Mouse (Mus musculus): ENCODE data around the gene 9430038I01Rik. TPM values are rescaled to one million over a fixed set of nuclear protein-coding genes. Genes with fewer than 3 reads are reported as not detected.

The 9430038I01Rik gene
- total and polyA plus RNA-seq, 3 experiments = 7.4 to 14.6 (median 11.6) TPM

DNA sequence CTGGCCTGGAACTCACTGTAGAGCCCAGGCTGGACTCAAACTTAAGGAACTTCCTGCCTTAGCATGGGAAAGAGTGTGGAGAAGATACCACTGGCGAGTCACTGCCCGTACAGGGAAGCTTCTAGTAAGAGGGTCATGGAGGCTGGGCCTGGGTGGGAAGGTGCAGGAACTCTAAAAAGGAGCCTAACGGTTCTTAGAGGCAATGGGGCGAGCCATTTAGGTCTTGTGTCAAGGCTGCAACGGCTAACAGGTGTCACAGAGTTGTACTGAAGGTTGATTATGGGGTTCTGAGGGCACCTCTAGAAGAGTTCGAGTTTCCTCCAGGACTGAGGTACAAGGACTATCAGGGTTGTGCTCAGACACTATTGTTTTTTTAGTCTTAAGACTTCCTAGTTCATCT lies 26.3 kb upstream of the 9430038I01Rik start:
- H3K36me3 ChIP-seq (replicated peaks in 1 of 2; ENCODE audit: control insufficient read depth in 1 of 2, insufficient read depth in 1 of 2, low read length in 1 of 2) = peaks cover 3 to 15% of the 10 kb centered on the region in 2 experiments
- peaks cover 36% of the 10 kb centered on the region for H3K79me2 ChIP-seq (replicated peaks; ENCODE audit: control insufficient read depth, extremely low read depth, insufficient read depth, poor library complexity, severe bottlenecking)

DNA sequence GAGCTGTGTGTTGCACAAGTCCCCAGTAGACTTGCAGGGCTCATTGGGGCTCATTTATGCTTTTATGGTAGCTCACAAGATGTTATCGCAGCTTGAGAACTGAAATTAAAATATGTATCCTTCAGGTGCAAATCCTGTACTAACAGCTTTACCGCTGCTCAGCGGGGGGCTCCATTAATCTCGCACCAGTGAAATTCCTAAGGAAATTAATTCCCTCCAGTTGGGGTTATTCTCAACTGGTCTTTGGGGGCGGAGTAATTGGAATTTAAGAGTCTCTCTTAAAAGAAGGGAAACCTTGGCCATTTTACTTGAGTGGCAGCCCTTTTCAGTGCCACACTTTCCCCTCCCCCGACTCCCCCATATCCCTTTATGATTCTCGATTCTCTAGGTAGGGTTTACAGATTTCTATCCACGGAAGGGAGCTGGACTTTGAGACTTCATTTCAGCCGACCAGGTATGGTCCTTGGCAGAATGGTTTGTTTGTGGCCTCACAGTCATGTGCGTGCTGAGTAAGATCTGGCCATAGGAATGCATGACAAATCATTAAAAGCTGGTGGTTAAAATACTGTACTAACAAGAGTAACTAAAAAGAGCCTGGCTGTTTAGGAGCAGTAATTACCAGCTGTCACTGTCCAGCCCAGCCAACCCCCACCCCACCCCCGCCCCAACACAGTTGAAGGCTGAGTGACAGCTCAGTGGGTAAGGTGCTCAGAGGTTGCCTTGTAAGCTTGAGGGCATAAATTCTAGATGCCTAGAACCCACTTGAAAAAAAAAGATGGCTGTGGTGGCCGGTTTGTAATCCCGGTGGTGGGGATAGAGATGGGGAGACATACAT lies 21.4 kb upstream of the 9430038I01Rik start:
- Histone ChIP-seq H3K4me2 (ENCODE audit: insufficient read depth, low read depth, poor library complexity, severe bottlenecking) (no peak overlapping the region), H3K79me2 (replicated peaks; ENCODE audit: control insufficient read depth, extremely low read depth, insufficient read depth, poor library complexity, severe bottlenecking) (no peaks in the 10 kb centered on the region), H3K27me3 (replicated peaks) (no peaks in the 10 kb centered on the region), H3K4me3 (replicated peaks in 1 of 3; ENCODE audit: low read depth in 2 of 3, low read length in 2 of 3, poor library complexity in 1 of 3) (no peak overlapping the region), H3K9ac (ENCODE audit: insufficient read depth, low read depth) (no peak overlapping the region), H3K4me1 (ENCODE audit: control insufficient read depth in 1 of 2, insufficient read depth in 2 of 2) (peaks cover 4 to 20% of the 10 kb centered on the region in 2 experiments; a peak in 2 of 4 replicates), H3K27ac (ENCODE audit: insufficient read depth, low read depth) (no peak overlapping the region), H3K9me3 (replicated peaks; ENCODE audit: low read length) (no peaks in the 10 kb centered on the region), H3K36me3 (replicated peaks in 1 of 2; ENCODE audit: control insufficient read depth in 1 of 2, insufficient read depth in 1 of 2, low read length in 1 of 2) (no peaks in the 10 kb centered on the region)
- dilution Hi-C loops (cut with MboI; ENCODE audit: extremely low pct_ligation_motif_present, extremely low pct_unique_long_range_greater_than_20kb, low sequenced_read_pairs) = no loop called here
- in situ Hi-C loops (cut with MboI; ENCODE audit: low pct_ligation_motif_present, low pct_unique_long_range_greater_than_20kb, low sequenced_read_pairs) = loop anchor here (25.0 kb wide), 1 partner anchor 545 kb away; the partner anchor contains the start of gene Mgmt
- no peak for DNase-seq (ENCODE audit: extremely low read depth)
- TF ChIP-seq SIN3A (IDR thresholded peaks at IDR 0.05; ENCODE audit: low read length) = no peak

More for the DNA sequence above, 26.3 kb upstream of the 9430038I01Rik start:
- H3K27ac ChIP-seq (ENCODE audit: insufficient read depth, low read depth) = no peak overlapping the region
- H3K27me3 ChIP-seq (replicated peaks) = no peaks in the 10 kb centered on the region
- peak overlapping the region in 1 of 3 experiments; percentile 90 for H3K4me3 ChIP-seq (replicated peaks in 1 of 3; ENCODE audit: low read depth in 2 of 3, low read length in 2 of 3, poor library complexity in 1 of 3)
- no peak for DNase-seq (ENCODE audit: extremely low read depth)
- dilution Hi-C loops (cut with MboI; ENCODE audit: extremely low pct_ligation_motif_present, extremely low pct_unique_long_range_greater_than_20kb, low sequenced_read_pairs) (no loop called here), in situ Hi-C loops (cut with MboI; ENCODE audit: low pct_ligation_motif_present, low pct_unique_long_range_greater_than_20kb, low sequenced_read_pairs) (loop anchor here (25.0 kb wide), 1 partner anchor 550 kb away; the partner anchor contains the start of gene Mgmt)
- no peak overlapping the region for H3K9ac ChIP-seq (ENCODE audit: insufficient read depth, low read depth)
- H3K4me1 ChIP-seq (ENCODE audit: control insufficient read depth in 1 of 2, insufficient read depth in 2 of 2) = peaks cover 8 to 30% of the 10 kb centered on the region in 2 experiments
- no peaks in the 10 kb centered on the region for H3K9me3 ChIP-seq (replicated peaks; ENCODE audit: low read length)
- TF ChIP-seq MAX (IDR thresholded peaks at IDR 0.05; ENCODE audit: low read length) = no peak
- no peak overlapping the region for H3K4me2 ChIP-seq (ENCODE audit: insufficient read depth, low read depth, poor library complexity, severe bottlenecking)

DNA sequence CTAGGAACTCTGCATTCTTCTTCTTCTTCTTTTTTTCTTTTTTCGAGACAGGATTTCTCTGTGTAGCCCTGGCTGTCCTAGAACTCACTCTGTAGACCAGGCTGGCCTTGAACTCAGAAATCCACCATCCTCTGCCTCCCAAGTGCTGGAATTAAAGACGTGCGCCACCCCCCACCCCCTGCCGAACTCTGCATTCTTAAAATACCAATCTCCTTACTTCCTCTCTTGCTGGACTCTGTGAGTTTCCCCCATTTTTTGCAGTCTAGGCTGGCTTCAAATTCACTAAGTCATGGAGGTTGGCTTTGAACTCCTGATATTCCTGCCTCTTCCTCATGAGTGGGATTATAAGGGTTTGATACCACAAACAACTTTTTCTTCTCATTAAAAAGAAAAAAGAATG lies 16.1 kb upstream of the 9430038I01Rik start:
- TF ChIP-seq POLR2AphosphoS2 (IDR thresholded peaks at IDR 0.05; ENCODE audit: low read depth, low read length) (no peak), GABPA (IDR thresholded peaks at IDR 0.05; ENCODE audit: insufficient replicate concordance, low read depth, low read length) (no peak), USF2 (conservative IDR thresholded peaks at IDR 0.05; ENCODE audit: low read depth, low read length) (no peak), PAX5 (IDR thresholded peaks at IDR 0.05; ENCODE audit: low read length) (no peak), MAZ (IDR thresholded peaks at IDR 0.05; ENCODE audit: low read depth, low read length) (no peak), TBP (conservative IDR thresholded peaks at IDR 0.05; ENCODE audit: low read depth, low read length) (no peak), EP300 (IDR thresholded peaks at IDR 0.05; ENCODE audit: low read length) (no peak), E2F4 (IDR thresholded peaks at IDR 0.05; ENCODE audit: insufficient replicate concordance, low read depth, low read length) (no peak), RAD21 (IDR thresholded peaks at IDR 0.05; ENCODE audit: low read depth, low read length) (no peak), JUND (conservative IDR thresholded peaks at IDR 0.05; ENCODE audit: low read depth, low read length) (no peak), NELFE (IDR thresholded peaks at IDR 0.05; ENCODE audit: low read depth, low read length) (no peak), ETS1 (conservative IDR thresholded peaks at IDR 0.05; ENCODE audit: low read depth, low read length) (no peak), JUN (IDR thresholded peaks at IDR 0.05; ENCODE audit: insufficient read depth, low read depth, low read length) (no peak)
- Histone ChIP-seq H3K9ac (ENCODE audit: insufficient read depth, low read depth) (no peak overlapping the region), H3K4me1 (ENCODE audit: control insufficient read depth in 1 of 2, insufficient read depth in 2 of 2) (peaks cover 4 to 15% of the 10 kb centered on the region in 2 experiments; a peak in 2 of 4 replicates), H3K27ac (ENCODE audit: insufficient read depth, low read depth) (no peak overlapping the region), H3K4me3 (replicated peaks in 1 of 3; ENCODE audit: low read depth in 2 of 3, low read length in 2 of 3, poor library complexity in 1 of 3) (no peak overlapping the region), H3K9me3 (replicated peaks; ENCODE audit: low read length) (no peaks in the 10 kb centered on the region), H3K79me2 (replicated peaks; ENCODE audit: control insufficient read depth, extremely low read depth, insufficient read depth, poor library complexity, severe bottlenecking) (no peaks in the 10 kb centered on the region), H3K4me2 (ENCODE audit: insufficient read depth, low read depth, poor library complexity, severe bottlenecking) (no peak overlapping the region), H3K36me3 (replicated peaks in 1 of 2; ENCODE audit: control insufficient read depth in 1 of 2, insufficient read depth in 1 of 2, low read length in 1 of 2) (no peaks in the 10 kb centered on the region), H3K27me3 (replicated peaks) (no peaks in the 10 kb centered on the region)
- no peak for DNase-seq (ENCODE audit: extremely low read depth)
- dilution Hi-C loops (cut with MboI; ENCODE audit: extremely low pct_ligation_motif_present, extremely low pct_unique_long_range_greater_than_20kb, low sequenced_read_pairs) (no loop called here), in situ Hi-C loops (cut with MboI; ENCODE audit: low pct_ligation_motif_present, low pct_unique_long_range_greater_than_20kb, low sequenced_read_pairs) (loop anchor here (25.0 kb wide), 1 partner anchor 539 kb away; the partner anchor contains the start of gene Mgmt)

All from CH12.LX (cell line).